Mouse (Mus musculus) embryo, embryonic 11.5 days (tissue): Measurements from ENCODE around the gene Tada3.

ENCODE experiments used
- DNase-seq: peaks from one replicate; pipeline ENCODE4 v3.0.0-alpha.2; 2012; ENCODE audit warnings: low read depth, low spot score

Tada3 gene

GRCm38 (mm10) chr6:113377496-113378385 is at the start of gene Tada3, which contains the start of gene Arpc4:
TSS of gene Tada3 (minus strand) at chr6:113377883.
TSS of gene Arpc4 (plus strand) at chr6:113378115.
- peak; percentile 84 for DNase-seq

- DNase-seq, result peak; percentile 17
These were observed 49.7 kb upstream of the Tada3 start for GRCm38 (mm10) chr6:113427397-113427796.

GRCm38 (mm10) chr6:113426696-113427095 is 49.0 kb upstream of the Tada3 start:
- DNase-seq, result no peak

DNA sequence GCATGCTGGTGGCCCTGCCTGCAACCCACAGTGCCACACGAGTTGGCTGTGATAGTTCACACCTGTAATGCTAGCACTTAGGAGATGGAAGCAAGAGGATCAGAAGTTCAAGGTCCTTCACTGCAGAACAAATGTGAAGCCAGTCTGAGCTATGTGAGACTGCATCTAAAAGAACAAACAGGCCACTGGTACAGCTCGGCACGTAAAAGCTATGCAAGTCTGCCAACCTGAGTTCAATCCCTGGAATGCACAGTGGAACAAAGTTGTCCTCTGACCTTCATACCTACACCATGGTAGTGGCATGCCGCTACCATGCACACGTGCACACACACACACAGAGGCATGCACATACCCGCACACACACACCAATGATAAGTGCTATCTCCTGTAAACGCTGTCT is 46.5 kb upstream of the Tada3 start:
- no peak for DNase-seq

DNA sequence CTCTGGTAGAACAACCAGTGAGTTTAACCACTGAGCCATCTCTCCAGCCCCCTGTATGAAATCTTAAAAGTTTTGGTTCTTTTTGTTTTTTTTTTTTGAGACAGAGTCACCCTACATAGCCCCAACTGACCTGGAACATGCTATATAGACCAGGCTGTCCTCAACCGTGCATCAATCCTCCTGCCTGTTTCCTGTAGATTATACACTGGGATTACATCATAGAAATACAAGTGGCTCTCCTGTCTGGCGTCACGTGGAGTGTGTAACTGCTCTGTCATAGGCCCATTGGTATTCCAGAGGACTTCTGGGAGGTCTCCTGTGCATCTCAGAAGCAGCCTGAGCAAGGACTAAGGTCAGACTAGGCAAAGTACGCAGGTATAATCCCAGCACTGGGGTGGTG is 45.3 kb upstream of the Tada3 start:
- no peak for DNase-seq

GRCm38 (mm10) chr6:113419199-113419587 is 41.5 kb upstream of the Tada3 start, which contains the start of gene Rpusd3:
TSS of gene Rpusd3 (minus strand) at chr6:113419340.
- peak; percentile 97 for DNase-seq

GRCm38 (mm10) chr6:113418441-113419198 is 40.9 kb upstream of the Tada3 start:
- DNase-seq, result no peak

GRCm38 (mm10) chr6:113416416-113416815 is 38.7 kb upstream of the Tada3 start:
- no peak for DNase-seq

DNA sequence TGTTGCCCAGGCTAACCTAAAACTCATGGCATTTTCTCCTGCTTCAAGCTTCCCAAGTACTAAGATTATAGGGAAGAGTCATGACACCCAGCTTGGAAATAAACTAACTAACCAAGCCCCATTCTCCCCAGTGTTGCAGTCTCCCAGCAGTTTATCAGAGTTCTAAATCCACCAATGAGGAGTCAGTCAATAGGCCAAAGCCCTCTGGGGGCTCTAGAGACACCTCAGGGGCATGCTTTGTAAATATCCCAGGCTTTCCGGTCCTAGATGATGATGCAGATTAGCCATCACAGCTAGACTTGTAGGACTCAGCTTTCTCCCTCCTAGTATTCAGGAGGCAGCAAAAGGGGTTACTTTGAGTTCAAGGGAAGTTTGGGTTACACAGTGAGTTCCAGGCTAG is 32.3 kb upstream of the Tada3 start:
- no peak for DNase-seq

DNA sequence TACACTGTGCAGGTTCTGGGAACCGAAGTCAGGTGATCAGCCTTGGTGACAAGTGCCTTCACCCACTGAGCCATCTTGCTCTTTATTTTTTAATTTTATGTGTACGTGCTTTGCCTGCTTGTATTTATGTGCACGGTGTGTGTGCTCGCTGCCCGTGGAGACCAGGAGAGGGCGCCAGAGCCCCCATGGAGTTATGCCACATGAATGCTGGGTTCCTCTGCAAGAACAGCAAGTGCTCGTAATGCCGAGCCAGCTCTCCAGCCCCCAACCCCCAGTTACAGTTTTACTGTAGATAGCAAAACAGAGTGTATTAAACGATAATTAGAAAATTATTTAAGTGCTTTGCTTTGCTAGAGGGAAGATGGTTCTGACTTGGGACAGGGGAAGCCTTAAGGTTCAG is 29.0 kb upstream of the Tada3 start:
- no peak for DNase-seq

GRCm38 (mm10) chr6:113405483-113405882 is 27.8 kb upstream of the Tada3 start:
- no peak for DNase-seq

DNA sequence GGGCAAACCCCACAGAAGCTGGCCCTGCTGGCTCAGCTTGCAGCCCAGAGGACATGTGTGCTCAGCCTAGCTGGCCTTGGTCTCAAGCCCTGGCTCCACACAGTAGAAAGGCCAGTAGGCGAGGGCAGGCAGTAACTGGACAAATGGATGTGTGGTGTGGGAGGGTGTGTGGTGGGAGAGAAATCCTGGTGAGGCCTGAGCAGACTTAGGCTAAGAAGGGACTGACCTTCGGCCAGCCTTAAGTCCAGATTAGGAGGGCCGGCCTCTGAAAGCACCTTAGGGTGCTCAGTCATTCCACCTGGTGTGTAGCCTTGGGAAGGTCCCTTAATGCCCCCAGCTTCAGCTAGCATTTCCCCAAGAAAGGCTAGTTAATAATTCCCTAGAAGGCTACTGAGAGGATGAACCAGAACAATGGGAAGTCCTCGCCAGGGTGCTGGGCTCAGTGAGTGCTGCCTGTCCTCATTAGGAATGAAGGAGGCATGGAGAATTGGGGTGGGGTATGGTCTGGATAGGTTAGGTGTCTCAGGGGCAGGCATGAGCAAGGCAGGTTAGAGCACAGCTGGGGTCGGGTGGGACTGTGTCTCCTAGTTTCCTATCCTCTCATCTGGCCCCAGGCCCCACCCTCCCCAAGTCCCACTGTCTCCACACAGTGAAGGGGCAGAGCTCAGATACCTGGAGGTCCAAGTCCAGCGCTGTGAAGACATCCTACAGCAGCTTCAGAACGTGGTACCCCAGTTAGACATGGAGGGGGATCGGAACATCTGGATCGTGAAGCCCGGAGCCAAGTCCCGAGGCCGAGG is 27.2 kb upstream of the Tada3 start:
- DNase-seq, result no peak

GRCm38 (mm10) chr6:113402094-113402493 is 24.4 kb upstream of the Tada3 start:
- no peak for DNase-seq

- DNase-seq, result no peak
These were observed 18.8 kb upstream of the Tada3 start for GRCm38 (mm10) chr6:113396270-113397030.

- DNase-seq, result no peak
These were observed 17.8 kb upstream of the Tada3 start for GRCm38 (mm10) chr6:113395501-113395900.

DNA sequence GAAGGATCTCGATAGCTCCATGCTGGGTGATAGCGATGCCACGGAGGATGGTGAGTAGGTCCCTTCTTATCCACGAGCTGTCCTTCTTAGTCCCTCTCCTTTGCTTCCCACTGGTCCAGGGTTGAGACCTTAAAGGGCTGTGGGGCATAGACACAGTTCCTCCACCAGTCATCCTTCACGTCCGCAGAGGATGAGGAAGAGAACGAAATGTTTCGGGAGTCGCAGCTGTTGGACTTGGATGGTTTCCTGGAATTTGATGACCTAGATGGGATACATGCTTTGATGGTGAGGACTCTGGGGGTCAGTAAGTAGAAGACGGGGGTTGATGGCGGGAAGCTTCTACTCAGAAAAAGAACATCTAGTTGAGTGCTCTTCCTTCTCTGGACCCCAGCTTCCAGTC is 17.1 kb upstream of the Tada3 start:
- no peak for DNase-seq

DNA sequence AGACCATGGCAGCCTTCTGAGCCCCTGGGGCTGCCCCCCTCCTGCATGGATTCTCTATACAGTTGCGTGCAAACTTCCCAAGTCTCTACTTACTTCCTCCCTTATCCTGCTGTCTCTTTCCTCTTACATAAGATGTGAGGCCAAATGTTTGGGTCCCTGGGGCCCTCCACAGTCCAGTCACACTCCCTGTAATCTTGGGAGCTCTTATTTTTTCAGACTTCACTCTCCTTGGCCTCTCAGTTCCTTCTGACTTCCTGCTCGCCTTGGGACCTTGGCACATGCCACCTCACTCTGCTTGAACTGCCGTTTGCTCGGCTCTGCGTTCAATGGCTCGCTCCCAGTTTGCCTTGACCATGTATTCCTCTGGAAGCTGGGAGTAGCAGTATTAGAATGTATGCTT is 16.3 kb upstream of the Tada3 start:
- DNase-seq, result no peak

- DNase-seq, result peak; percentile 50
These were observed 14.8 kb upstream of the Tada3 start for GRCm38 (mm10) chr6:113392387-113393071.

DNA sequence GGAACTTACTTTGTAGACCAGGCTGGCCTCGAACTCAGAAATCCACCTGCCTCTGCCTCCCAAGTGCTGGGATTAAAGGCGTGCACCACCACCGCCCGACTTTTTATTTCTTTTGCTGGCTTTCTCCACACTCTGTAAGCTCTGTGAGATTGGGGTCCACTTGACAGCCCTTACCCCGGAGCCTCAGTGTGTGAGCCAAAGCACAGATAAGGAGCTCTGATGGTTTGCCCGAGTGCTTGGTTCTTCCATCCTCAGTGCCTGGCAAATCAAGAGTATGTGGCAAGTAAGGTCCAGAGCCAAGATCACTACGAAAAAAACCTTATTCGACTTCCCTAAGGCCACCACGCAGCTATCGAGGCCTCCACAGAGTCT is 14.3 kb upstream of the Tada3 start:
- DNase-seq, result no peak

- no peak for DNase-seq
These were observed 13.0 kb upstream of the Tada3 start for GRCm38 (mm10) chr6:113390715-113391114.

GRCm38 (mm10) chr6:113388960-113389359 is 11.3 kb upstream of the Tada3 start, which contains the start of gene Ttll3:
TSS of gene Ttll3 (plus strand) at chr6:113389260.
- DNase-seq, result no peak
